Mouse (Mus musculus): ENCODE results near the gene Kcnab3. TPM values are rescaled to one million over a fixed set of nuclear protein-coding genes. Genes with fewer than 3 reads are reported as not detected.
A peak's percentile ranks its signal among the peaks of the same experiment; 100 is the strongest.

Kcnab3 gene
- 0.43 and 0.65 TPM in 2 replicates for polyA plus RNA-seq (2012; rRNA removed)

DNA sequence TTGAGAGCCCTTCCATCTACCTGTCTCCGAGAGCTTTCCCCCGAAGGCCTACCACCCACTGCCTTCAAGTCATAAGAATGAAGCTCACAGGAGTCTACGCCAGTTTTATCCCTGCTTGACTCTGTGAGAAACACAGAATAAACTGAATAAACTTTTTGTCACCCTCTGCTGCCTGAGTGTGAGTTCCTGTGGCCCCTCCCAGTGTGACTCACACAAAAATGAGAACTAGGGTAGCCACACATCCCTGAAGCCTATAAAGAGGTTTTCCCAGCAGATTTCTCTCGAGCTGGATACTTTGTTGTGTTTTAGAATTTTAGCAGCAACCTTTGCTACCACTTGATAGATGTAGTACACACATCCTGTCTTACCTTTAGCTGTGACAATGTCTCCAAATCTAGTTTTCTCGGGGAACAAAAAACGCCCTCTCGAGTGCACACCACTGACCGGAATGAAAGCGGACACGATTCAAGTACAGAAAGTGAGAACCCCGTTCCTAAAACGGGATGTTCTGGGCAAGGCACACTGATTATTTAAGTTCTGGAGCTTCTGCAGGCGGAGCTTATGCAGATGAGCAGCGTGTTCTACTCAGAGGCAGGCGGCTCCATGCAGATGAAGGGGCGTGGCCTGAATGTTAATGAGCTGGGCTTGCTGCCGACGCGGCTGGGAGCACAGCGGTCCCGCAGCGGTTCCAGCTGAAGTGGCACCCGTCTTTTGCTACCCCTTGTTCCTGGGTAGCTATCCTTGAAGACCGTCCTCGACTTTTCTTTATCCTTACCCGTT, at the start of gene Kcnab3:
Kcnab3 (plus strand) TSS at position 631 of the 780 bp plus-strand sequence.
- no peaks in the 10 kb centered on the region for H3K36me3 ChIP-seq (ENCODE audit: control insufficient read depth, insufficient read depth, low read length)
- H3K27me3 ChIP-seq (ENCODE audit: control insufficient read depth, insufficient read depth, low read length), result peaks cover 9% of the 10 kb centered on the region
- H3K4me3 ChIP-seq (ENCODE audit: low read depth, low read length), result peak within 1 kb of the TSS; percentile 60
- peaks cover 10% of the 10 kb centered on the region for H3K4me1 ChIP-seq (ENCODE audit: control insufficient read depth, insufficient read depth, insufficient read length, low read length)
- WGBS, result 10% methylated on average over 26 of the region's 26 CpGs
- H3K27ac ChIP-seq (ENCODE audit: insufficient read depth, low read depth, low read length), result peak within 1 kb of the TSS; percentile 34
- no peak for TF ChIP-seq CTCF (IDR thresholded peaks at IDR 0.05; ENCODE audit: extremely low read depth, insufficient read length, insufficient replicate concordance, low read depth, low read length)
- no peak for TF ChIP-seq POLR2A (IDR thresholded peaks at IDR 0.05; ENCODE audit: low read depth, low read length)

DNA sequence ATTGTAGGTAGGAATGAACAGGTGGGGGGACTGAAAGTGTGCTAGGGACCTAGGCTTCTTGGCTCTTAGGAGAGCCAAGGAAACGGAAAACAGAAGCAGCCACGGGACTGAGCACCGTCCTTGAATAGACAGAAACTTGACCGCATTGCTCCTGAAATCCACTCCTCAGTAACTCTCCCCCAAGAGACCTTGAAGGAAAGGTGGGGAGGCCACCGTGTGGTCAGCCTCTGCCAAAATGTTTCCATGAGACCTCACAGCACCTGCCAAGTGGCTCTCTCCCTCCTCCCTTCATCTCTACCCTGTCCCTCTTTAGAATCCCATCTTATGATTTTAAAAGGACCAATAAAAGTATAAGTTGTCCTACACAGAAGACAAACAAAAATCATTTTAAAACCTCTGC, 48.8 kb upstream of the Kcnab3 start:
- WGBS, result 67% methylated on average over 5 of the region's 5 CpGs
- H3K27ac ChIP-seq (ENCODE audit: insufficient read depth, low read depth, low read length), result no peak overlapping the region
- H3K27me3 ChIP-seq (ENCODE audit: control insufficient read depth, insufficient read depth, low read length), result no peaks in the 10 kb centered on the region
- H3K36me3 ChIP-seq (ENCODE audit: control insufficient read depth, insufficient read depth, low read length), result no peaks in the 10 kb centered on the region
- no peak overlapping the region for H3K4me3 ChIP-seq (ENCODE audit: low read depth, low read length)
- peaks cover 2% of the 10 kb centered on the region; the same call in 1 of the 2 replicates for H3K4me1 ChIP-seq (ENCODE audit: control insufficient read depth, insufficient read depth, insufficient read length, low read length)
- TF ChIP-seq POLR2A (IDR thresholded peaks at IDR 0.05; ENCODE audit: low read depth, low read length), result no peak
- no peak for TF ChIP-seq CTCF (IDR thresholded peaks at IDR 0.05; ENCODE audit: extremely low read depth, insufficient read length, insufficient replicate concordance, low read depth, low read length)

DNA sequence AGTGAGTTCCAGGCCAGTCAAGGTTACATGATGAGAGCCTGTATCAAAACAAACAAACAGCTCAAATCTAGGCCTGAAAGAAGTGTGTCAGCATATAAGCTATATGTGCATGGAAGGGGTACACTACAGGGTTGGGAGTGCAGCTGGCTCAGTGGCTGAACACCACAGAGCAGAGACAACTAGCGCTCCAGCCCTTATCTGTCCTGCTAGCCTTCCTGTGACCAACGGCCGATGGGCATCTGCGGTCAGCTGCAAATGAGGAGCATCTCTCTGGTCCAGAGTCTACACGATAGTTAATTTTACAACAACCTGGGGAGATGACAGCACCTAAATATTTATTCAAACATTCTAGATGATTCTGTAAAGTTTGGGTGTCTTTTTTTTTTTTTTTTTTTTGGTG, 34.9 kb upstream of the Kcnab3 start:
- no peaks in the 10 kb centered on the region for H3K4me1 ChIP-seq (ENCODE audit: control insufficient read depth, insufficient read depth, insufficient read length, low read length)
- 93% methylated on average over 5 of the region's 5 CpGs for WGBS
- no peaks in the 10 kb centered on the region for H3K36me3 ChIP-seq (ENCODE audit: control insufficient read depth, insufficient read depth, low read length)
- TF ChIP-seq POLR2A (IDR thresholded peaks at IDR 0.05; ENCODE audit: low read depth, low read length), result no peak
- TF ChIP-seq CTCF (IDR thresholded peaks at IDR 0.05; ENCODE audit: extremely low read depth, insufficient read length, insufficient replicate concordance, low read depth, low read length), result no peak
- H3K27ac ChIP-seq (ENCODE audit: insufficient read depth, low read depth, low read length), result no peak overlapping the region
- no peak overlapping the region for H3K4me3 ChIP-seq (ENCODE audit: low read depth, low read length)
- no peaks in the 10 kb centered on the region for H3K27me3 ChIP-seq (ENCODE audit: control insufficient read depth, insufficient read depth, low read length)

DNA sequence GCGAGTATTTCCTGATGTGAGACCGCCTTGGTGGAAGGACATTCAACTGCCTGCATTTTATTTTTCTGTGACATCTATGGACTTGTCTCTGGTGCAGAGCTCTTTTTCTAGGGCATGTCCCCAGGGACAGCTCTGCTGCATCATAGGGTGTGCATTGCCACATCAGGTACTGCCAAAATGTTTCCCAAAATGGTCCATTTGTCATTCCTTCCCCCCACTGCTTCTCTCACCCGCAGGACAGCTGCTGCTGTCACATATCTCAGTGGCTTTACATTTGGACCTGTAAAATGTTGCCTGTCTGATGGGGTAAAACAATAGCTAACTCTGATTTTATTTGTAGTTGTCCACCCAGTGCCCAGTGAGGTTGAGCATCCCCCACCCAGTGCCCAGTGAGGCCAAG, 30.8 kb upstream of the Kcnab3 start:
- TF ChIP-seq POLR2A (IDR thresholded peaks at IDR 0.05; ENCODE audit: low read depth, low read length), result no peak
- no peak for TF ChIP-seq CTCF (IDR thresholded peaks at IDR 0.05; ENCODE audit: extremely low read depth, insufficient read length, insufficient replicate concordance, low read depth, low read length)
- H3K4me3 ChIP-seq (ENCODE audit: low read depth, low read length), result no peak overlapping the region
- peaks cover 1% of the 10 kb centered on the region; the same call in 1 of the 2 replicates for H3K36me3 ChIP-seq (ENCODE audit: control insufficient read depth, insufficient read depth, low read length)
- WGBS, result 90% methylated on average over 3 of the region's 3 CpGs
- H3K27ac ChIP-seq (ENCODE audit: insufficient read depth, low read depth, low read length), result no peak overlapping the region
- H3K27me3 ChIP-seq (ENCODE audit: control insufficient read depth, insufficient read depth, low read length), result no peaks in the 10 kb centered on the region
- no peaks in the 10 kb centered on the region for H3K4me1 ChIP-seq (ENCODE audit: control insufficient read depth, insufficient read depth, insufficient read length, low read length)

DNA sequence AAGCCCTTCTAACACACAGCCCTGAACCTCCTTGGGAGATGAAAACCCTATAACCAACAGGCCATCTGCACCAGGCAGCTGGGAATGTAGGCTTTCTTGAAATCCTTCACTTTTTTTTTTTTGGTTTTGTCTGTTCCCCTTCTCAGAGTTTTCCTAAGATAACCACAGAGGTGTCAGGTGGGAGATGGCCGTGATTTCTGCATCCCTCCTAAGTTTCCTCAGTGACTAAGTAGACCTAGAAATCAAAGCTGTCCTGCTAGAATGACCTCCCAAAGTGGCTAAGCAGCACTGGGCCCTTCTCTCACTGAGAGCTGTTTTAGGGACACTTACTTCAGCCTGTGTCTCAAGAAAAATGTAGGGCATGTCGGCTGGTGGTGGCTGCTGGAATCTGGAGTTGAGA, 28.3 kb upstream of the Kcnab3 start:
- WGBS, result 84% methylated on average over 2 of the region's 2 CpGs
- TF ChIP-seq POLR2A (IDR thresholded peaks at IDR 0.05; ENCODE audit: low read depth, low read length), result no peak
- TF ChIP-seq CTCF (IDR thresholded peaks at IDR 0.05; ENCODE audit: extremely low read depth, insufficient read length, insufficient replicate concordance, low read depth, low read length), result no peak
- H3K4me1 ChIP-seq (ENCODE audit: control insufficient read depth, insufficient read depth, insufficient read length, low read length), result no peaks in the 10 kb centered on the region
- no peaks in the 10 kb centered on the region for H3K27me3 ChIP-seq (ENCODE audit: control insufficient read depth, insufficient read depth, low read length)
- peaks cover 5% of the 10 kb centered on the region; the same call in 1 of the 2 replicates for H3K36me3 ChIP-seq (ENCODE audit: control insufficient read depth, insufficient read depth, low read length)
- no peak overlapping the region for H3K4me3 ChIP-seq (ENCODE audit: low read depth, low read length)
- no peak overlapping the region for H3K27ac ChIP-seq (ENCODE audit: insufficient read depth, low read depth, low read length)

DNA sequence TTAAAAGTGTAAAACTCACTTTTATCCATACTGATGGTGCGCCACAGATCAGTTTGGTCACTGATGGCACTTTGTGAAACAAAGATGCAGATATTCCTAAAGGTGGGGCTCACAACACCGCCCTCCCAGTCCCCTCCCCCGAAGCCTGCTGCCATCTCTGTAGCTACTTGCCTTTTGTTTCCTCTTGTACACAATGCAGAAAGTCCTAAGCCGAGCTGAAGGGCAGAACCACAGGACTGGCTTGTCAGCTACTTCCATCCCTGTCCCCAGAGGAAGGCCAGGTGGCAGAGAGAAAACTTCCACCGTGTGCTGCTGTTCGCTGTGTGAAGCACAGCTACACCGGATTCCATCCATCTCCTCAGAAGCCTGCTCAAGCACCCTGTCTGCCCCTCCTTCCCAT, 27.8 kb upstream of the Kcnab3 start:
- TF ChIP-seq POLR2A (IDR thresholded peaks at IDR 0.05; ENCODE audit: low read depth, low read length) (no peak), CTCF (IDR thresholded peaks at IDR 0.05; ENCODE audit: extremely low read depth, insufficient read length, insufficient replicate concordance, low read depth, low read length) (no peak)
- Histone ChIP-seq H3K27me3 (ENCODE audit: control insufficient read depth, insufficient read depth, low read length) (no peaks in the 10 kb centered on the region), H3K4me1 (ENCODE audit: control insufficient read depth, insufficient read depth, insufficient read length, low read length) (no peaks in the 10 kb centered on the region), H3K36me3 (ENCODE audit: control insufficient read depth, insufficient read depth, low read length) (peaks cover 6% of the 10 kb centered on the region; the same call in 1 of the 2 replicates), H3K4me3 (ENCODE audit: low read depth, low read length) (no peak overlapping the region), H3K27ac (ENCODE audit: insufficient read depth, low read depth, low read length) (no peak overlapping the region)
- WGBS, result 79% methylated on average over 7 of the region's 7 CpGs

DNA sequence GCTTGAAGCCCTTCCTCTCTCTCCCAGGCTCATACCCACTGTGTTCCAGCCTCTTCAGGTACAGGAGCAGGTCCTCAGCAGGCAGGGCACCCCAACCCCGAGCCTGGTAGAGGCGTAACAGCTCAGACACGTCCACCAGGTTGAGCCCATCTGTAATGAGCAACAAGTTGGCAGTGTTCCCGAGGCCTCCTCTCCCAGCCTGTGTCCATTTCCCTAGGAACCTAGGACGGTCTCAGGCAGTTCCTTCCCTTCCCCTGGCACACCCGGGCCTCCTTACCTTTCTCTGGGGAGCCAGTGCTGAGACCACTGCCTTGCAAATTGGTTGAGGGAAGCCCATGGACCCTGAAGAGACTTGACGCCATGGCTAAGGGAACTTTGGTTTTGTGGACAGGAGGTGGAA, 23.2 kb upstream of the Kcnab3 start:
- WGBS, result 87% methylated on average over 7 of the region's 7 CpGs
- peaks cover 15% of the 10 kb centered on the region for H3K36me3 ChIP-seq (ENCODE audit: control insufficient read depth, insufficient read depth, low read length)

More for the DNA sequence above, 23.2 kb upstream of the Kcnab3 start:
- H3K27ac ChIP-seq (ENCODE audit: insufficient read depth, low read depth, low read length), result no peak overlapping the region
- no peaks in the 10 kb centered on the region for H3K27me3 ChIP-seq (ENCODE audit: control insufficient read depth, insufficient read depth, low read length)
- H3K4me3 ChIP-seq (ENCODE audit: low read depth, low read length), result no peak overlapping the region
- TF ChIP-seq POLR2A (IDR thresholded peaks at IDR 0.05; ENCODE audit: low read depth, low read length) (no peak), CTCF (IDR thresholded peaks at IDR 0.05; ENCODE audit: extremely low read depth, insufficient read length, insufficient replicate concordance, low read depth, low read length) (no peak)
- no peaks in the 10 kb centered on the region for H3K4me1 ChIP-seq (ENCODE audit: control insufficient read depth, insufficient read depth, insufficient read length, low read length)

Data from small intestine, adult 2 months (tissue).